In the genomic region with DNA sequence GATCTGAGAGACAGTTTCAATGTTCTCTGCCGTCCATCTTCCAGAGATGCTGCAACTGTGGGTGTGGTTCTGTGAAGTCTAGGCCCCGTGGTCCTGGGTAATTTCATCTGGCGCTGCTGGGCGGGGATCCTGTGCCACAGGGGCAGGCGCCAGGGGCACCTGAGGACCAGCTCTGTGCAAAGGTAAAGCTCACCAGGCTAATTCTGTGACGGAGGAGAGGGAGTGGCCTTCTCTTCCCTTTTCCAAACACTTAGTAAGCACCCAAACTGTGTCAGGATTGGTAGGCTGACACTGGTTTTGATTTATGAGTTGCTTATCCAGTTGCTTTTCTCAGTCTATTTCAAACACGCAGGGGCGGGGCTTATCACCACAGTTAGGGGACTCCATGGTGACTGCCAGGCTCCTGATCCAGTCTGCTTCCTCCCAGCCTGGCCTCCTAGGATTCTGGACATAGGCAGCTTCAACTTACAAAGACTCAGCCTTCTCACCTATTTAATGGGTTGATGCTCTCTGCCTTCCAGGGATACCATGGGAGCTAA, we compare ENCODE assay signal across 24 mouse cellular contexts. TPM values are rescaled to one million over a fixed set of nuclear protein-coding genes. Genes with fewer than 3 reads are reported as not detected.
"Had no signal": no experiment of that assay in that cellular context is flagged by ENCODE, and none has a peak within 500 bp of the region (broad histone marks: within the 10 kb centered on the region; RNA-seq: fewer than 3 reads in every experiment).

No protein-coding gene starts in this region.

- H3K27ac ChIP-seq: kidney, postnatal 0 days; layer of hippocampus, adult 2 months; left cerebral cortex, adult 2 months; liver, embryonic 13.5 days; midbrain, embryonic 12.5 days had no signal

- H3K9me3 ChIP-seq: liver, embryonic 13.5 days; midbrain, embryonic 12.5 days had no signal

- DNase-seq: kidney, adult 18-20 months; kidney, postnatal 25 days; layer of hippocampus, adult 9-11 months; liver, embryonic 13.5 days; lung, adult 2 months; lung, postnatal 14 days; lung, postnatal 4 days; thymus, adult 2 months; thymus, postnatal 14 days; thymus, postnatal 4 days had no signal

- H3K4me2 ChIP-seq: liver, embryonic 13.5 days; midbrain, embryonic 12.5 days had no signal

- H3K9ac ChIP-seq: liver, embryonic 13.5 days; midbrain, embryonic 12.5 days had no signal

- H3K36me3 ChIP-seq: liver, embryonic 13.5 days; midbrain, embryonic 12.5 days had no signal

- H3K4me3 ChIP-seq: layer of hippocampus, adult 2 months; left cerebral cortex, adult 2 months; liver, embryonic 13.5 days; midbrain, embryonic 12.5 days had no signal

- ATAC-seq: midbrain, embryonic 16.5 days had no signal

RNA-seq across cellular contexts. Expression of a gene that starts 17.6 kb away (rescaled TPM):
- total RNA-seq: liver, adult 2 months; megakaryocyte progenitor cell, adult 5-6 weeks; megakaryocyte-erythroid progenitor cell, adult 5-6 weeks had no signal
- polyA plus RNA-seq: liver, adult 2 months; liver, embryonic 13.5 days; lung, adult 2 months; spleen, adult 2 months had no signal

RNA-seq across cellular contexts. Expression of a gene that starts 20.1 kb away (rescaled TPM):
- total RNA-seq: liver, adult 2 months; megakaryocyte progenitor cell, adult 5-6 weeks; megakaryocyte-erythroid progenitor cell, adult 5-6 weeks had no signal
- polyA plus RNA-seq: kidney, postnatal 0 days; limb, embryonic 11.5 days; liver, adult 2 months; liver, embryonic 13.5 days; liver, embryonic 16.5 days; lung, adult 2 months; lung, embryonic 16.5 days; neural tube, embryonic 11.5 days; neural tube, embryonic 14.5 days; spleen, adult 2 months had no signal

RNA-seq across cellular contexts. Expression of a gene that starts 40.8 kb away (rescaled TPM):
- total RNA-seq: liver, adult 2 months; megakaryocyte progenitor cell, adult 5-6 weeks; megakaryocyte-erythroid progenitor cell, adult 5-6 weeks had no signal
- polyA plus RNA-seq: liver, adult 2 months had no signal
